28 mouse cellular contexts compared by ENCODE assay signal in the genomic region with DNA sequence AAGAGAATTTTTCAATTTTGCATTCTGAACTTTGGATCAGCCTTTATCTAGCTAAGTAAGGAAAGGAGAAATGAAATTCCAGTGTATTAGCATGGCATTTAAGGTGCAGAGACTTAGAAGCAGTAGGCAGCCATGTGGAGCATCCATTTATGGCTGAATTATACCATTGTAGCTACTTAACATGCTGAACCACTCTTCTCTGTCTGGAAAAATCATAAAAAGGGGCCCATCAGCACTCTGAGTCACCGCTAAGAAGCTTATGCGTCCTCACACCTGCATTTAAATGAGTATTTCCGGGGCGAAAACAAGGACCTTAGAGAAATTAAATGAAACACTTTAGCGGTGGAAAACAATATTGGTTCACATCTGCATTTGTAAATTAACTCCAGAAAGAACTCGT.
DNase-seq lines count a peak whose midpoint lies in the region; ATAC-seq lines count a peak whose summit lies in the region.
"Had no signal": no experiment of that assay in that cellular context is flagged by ENCODE, and none has a peak within 500 bp of the region (broad histone marks: within the 10 kb centered on the region; RNA-seq: fewer than 3 reads in every experiment).

No protein-coding gene starts in this region.

- no peaks in the 10 kb centered on the region for H3K36me3 ChIP-seq in neural tube, embryonic 12.5 days
- H3K36me3 ChIP-seq: embryonic facial prominence, embryonic 13.5 days; hindbrain, embryonic 12.5 days; limb, embryonic 10.5 days; limb, embryonic 15.5 days; liver, embryonic 13.5 days; stomach, embryonic 15.5 days had no signal

- no peak overlapping the region for H3K9ac ChIP-seq in neural tube, embryonic 12.5 days
- H3K9ac ChIP-seq: embryonic facial prominence, embryonic 13.5 days; hindbrain, embryonic 12.5 days; limb, embryonic 15.5 days; liver, embryonic 13.5 days; stomach, embryonic 15.5 days had no signal

- H3K4me1 ChIP-seq in neural tube, embryonic 12.5 days: no peaks in the 10 kb centered on the region; the same call in 1 of the 2 replicates
- H3K4me1 ChIP-seq: embryonic facial prominence, embryonic 13.5 days; hindbrain, embryonic 12.5 days; limb, embryonic 10.5 days; limb, embryonic 15.5 days; liver, embryonic 13.5 days; megakaryocyte, embryonic 14.5 days; stomach, embryonic 15.5 days had no signal

- 65% methylated on average over 6 of the region's 6 CpGs for WGBS in neural tube, embryonic 12.5 days

- no peak overlapping the region for H3K4me3 ChIP-seq in neural tube, embryonic 12.5 days
- H3K4me3 ChIP-seq: embryonic facial prominence, embryonic 13.5 days; gastrocnemius, adult 2 months; hindbrain, embryonic 12.5 days; limb, embryonic 10.5 days; limb, embryonic 15.5 days; liver, embryonic 13.5 days; megakaryocyte, embryonic 14.5 days; stomach, embryonic 15.5 days had no signal

- peak; percentile 56 for ATAC-seq in frontal cortex, adult (ENCODE audit: low TSS enrichment)
- ATAC-seq in neural tube, embryonic 12.5 days (ENCODE audit: low FRiP score, low read depth): 0 out of 2 replicates have a peak, but pooled peaks have one; percentile 48
- ATAC-seq: lung, postnatal 0 days; Patski had no signal

- H3K9me3 ChIP-seq in neural tube, embryonic 12.5 days: no peaks in the 10 kb centered on the region
- H3K9me3 ChIP-seq: embryonic facial prominence, embryonic 13.5 days; hindbrain, embryonic 12.5 days; limb, embryonic 10.5 days; limb, embryonic 15.5 days; liver, embryonic 13.5 days; megakaryocyte, embryonic 14.5 days; stomach, embryonic 15.5 days had no signal

- no peak for DNase-seq in frontal cortex, postnatal 10 days (ENCODE audit: low spot score in 2 of 2)
- peak; percentile 10 for DNase-seq in kidney, adult 9 months
- DNase-seq in kidney, adult 18-20 months: no peak
- no peak for DNase-seq in neural tube, embryonic 10.5 days (ENCODE audit: extremely low spot score, low spot score)
- DNase-seq in spleen, adult 18-20 months: no peak
- DNase-seq: adrenal gland, postnatal 14 days; cerebellum, adult 18-20 months; cerebellum, postnatal 10 days; gastrocnemius, adult 2 months; gastrocnemius, postnatal 36 days; heart, adult 18-20 months; heart, postnatal 36 days; kidney, postnatal 10 days; layer of hippocampus, adult 9-11 months; liver, embryonic 13.5 days; lung, adult 18-20 months; lung, postnatal 4 days had no signal

- no peaks in the 10 kb centered on the region for H3K27me3 ChIP-seq in neural tube, embryonic 12.5 days (replicated peaks)
- H3K27me3 ChIP-seq: embryonic facial prominence, embryonic 13.5 days; hindbrain, embryonic 12.5 days; limb, embryonic 15.5 days; liver, embryonic 13.5 days; megakaryocyte, embryonic 14.5 days; stomach, embryonic 15.5 days had no signal

- no peak overlapping the region for H3K4me2 ChIP-seq in neural tube, embryonic 12.5 days (replicated peaks)
- H3K4me2 ChIP-seq: embryonic facial prominence, embryonic 13.5 days; heart, embryonic 11.5 days; hindbrain, embryonic 12.5 days; limb, embryonic 15.5 days; liver, embryonic 13.5 days; stomach, embryonic 15.5 days had no signal

- H3K27ac ChIP-seq in neural tube, embryonic 12.5 days: no peak overlapping the region
- H3K27ac ChIP-seq: embryonic facial prominence, embryonic 13.5 days; gastrocnemius, adult 2 months; hindbrain, embryonic 12.5 days; limb, embryonic 10.5 days; limb, embryonic 15.5 days; liver, embryonic 13.5 days; stomach, embryonic 15.5 days had no signal
